28 mouse cellular contexts compared by ENCODE assay signal in the genomic region with DNA sequence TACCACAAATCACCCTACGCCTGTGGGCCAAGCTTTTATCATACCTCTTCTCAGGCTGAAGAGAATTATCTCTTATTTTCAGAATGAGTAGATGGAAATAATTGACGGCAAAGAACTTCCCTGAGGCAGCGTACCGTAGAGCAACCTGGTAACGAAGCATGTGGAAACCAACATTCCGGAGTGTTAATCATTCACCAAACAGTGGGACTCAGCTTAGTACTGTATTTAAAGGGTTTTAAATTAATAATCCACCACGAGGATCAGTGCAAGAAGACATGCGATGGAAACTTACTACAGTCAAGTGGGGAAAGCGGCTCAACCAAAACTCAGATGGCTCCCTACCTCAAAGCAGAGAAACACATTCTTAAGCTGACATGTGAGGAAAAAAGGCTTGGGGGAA. TPM values are rescaled to one million over a fixed set of nuclear protein-coding genes. Genes with fewer than 3 reads are reported as not detected.
A peak's percentile ranks its signal among the peaks of the same experiment; 100 is the strongest.
DNase-seq lines count a peak whose midpoint lies in the region; ATAC-seq and TF ChIP-seq lines count a peak whose summit lies in the region.
"Had no signal": no experiment of that assay in that cellular context is flagged by ENCODE, and none has a peak within 500 bp of the region (broad histone marks: within the 10 kb centered on the region; RNA-seq: fewer than 3 reads in every experiment).

No protein-coding gene starts in this region.

- no peak overlapping the region for H3K4me3 ChIP-seq in lung, embryonic 16.5 days (ENCODE audit: low read length)
- H3K4me3 ChIP-seq in kidney, postnatal 0 days (replicated peaks; ENCODE audit: low read depth, low read length): no peak overlapping the region
- no peak overlapping the region for H3K4me3 ChIP-seq in midbrain, embryonic 11.5 days (ENCODE audit: low read depth, low read length)
- H3K4me3 ChIP-seq: erythroblast, embryonic 14.5 days; heart, embryonic 10.5 days; heart, embryonic 15.5 days; left cerebral cortex, adult 2 months; limb, embryonic 13.5 days; liver, embryonic 13.5 days; megakaryocyte, embryonic 14.5 days; midbrain, embryonic 13.5 days; stomach, embryonic 15.5 days had no signal

- H3K4me1 ChIP-seq in lung, embryonic 16.5 days (replicated peaks; ENCODE audit: control insufficient read depth, insufficient read depth, low read length): no peaks in the 10 kb centered on the region
- H3K4me1 ChIP-seq in kidney, postnatal 0 days (replicated peaks; ENCODE audit: insufficient read depth, low read length): no peaks in the 10 kb centered on the region
- H3K4me1 ChIP-seq in midbrain, embryonic 11.5 days (ENCODE audit: control insufficient read depth, insufficient read depth, low read length): no peaks in the 10 kb centered on the region
- H3K4me1 ChIP-seq: heart, embryonic 10.5 days; heart, embryonic 15.5 days; liver, embryonic 13.5 days; megakaryocyte, embryonic 14.5 days; stomach, embryonic 15.5 days had no signal

- ATAC-seq in lung, embryonic 16.5 days (ENCODE audit: low read depth): peak; percentile 57
- peak; percentile 94 for ATAC-seq in kidney, postnatal 0 days (replicated peaks; ENCODE audit: low FRiP score, low read depth)
- no peak for ATAC-seq in midbrain, embryonic 11.5 days (ENCODE audit: low FRiP score)
- no peak for ATAC-seq in activated CD4-positive, CD25-positive, alpha-beta regulatory T cell, adult 4 months
- ATAC-seq: CD4-positive, CD25-positive, alpha-beta regulatory T cell, adult 4 months; forebrain, embryonic 16.5 days; hindbrain, embryonic 16.5 days; midbrain, embryonic 13.5 days had no signal

- no peak for DNase-seq in lung, postnatal 10 days
- DNase-seq in kidney, adult 8-10 months: peak; percentile 77 to 94
- peak; percentile 69 for DNase-seq in kidney, postnatal 0 days (ENCODE audit: low spot score)
- peak; percentile 28 to 59 for DNase-seq in kidney, postnatal 4 days
- DNase-seq in lung, postnatal 14 days: no peak
- no peak for DNase-seq in midbrain, embryonic 11.5 days (ENCODE audit: low spot score, missing footprints)
- DNase-seq: adrenal gland, adult 8-10 months; cerebellum, adult 2 months; cerebellum, postnatal 14 days; gastrocnemius, postnatal 14 days; liver, embryonic 13.5 days; lung, adult 18-20 months; lung, postnatal 4 days; retina, postnatal 1 day; right cerebral cortex, postnatal 14 days had no signal

- no peak overlapping the region for H3K27ac ChIP-seq in lung, embryonic 16.5 days (ENCODE audit: low read length)
- peak overlapping the region; percentile 82 for H3K27ac ChIP-seq in kidney, postnatal 0 days
- H3K27ac ChIP-seq in midbrain, embryonic 11.5 days (ENCODE audit: low read depth, low read length): no peak overlapping the region
- H3K27ac ChIP-seq: heart, embryonic 10.5 days; heart, embryonic 15.5 days; left cerebral cortex, adult 2 months; limb, embryonic 13.5 days; liver, embryonic 13.5 days; midbrain, embryonic 13.5 days; stomach, embryonic 15.5 days had no signal

- no peak overlapping the region for H3K9ac ChIP-seq in lung, embryonic 16.5 days (ENCODE audit: low read length)
- no peak overlapping the region for H3K9ac ChIP-seq in kidney, postnatal 0 days (ENCODE audit: low read depth, low read length)
- H3K9ac ChIP-seq in midbrain, embryonic 11.5 days (ENCODE audit: low read length): no peak overlapping the region
- H3K9ac ChIP-seq: heart, embryonic 15.5 days; limb, embryonic 13.5 days; liver, embryonic 13.5 days; midbrain, embryonic 13.5 days; stomach, embryonic 15.5 days had no signal

- WGBS in lung, embryonic 16.5 days: 60% methylated on average over 9 of the region's 9 CpGs
- WGBS in kidney, postnatal 0 days: 56% methylated on average over 9 of the region's 9 CpGs
- 87% methylated on average over 9 of the region's 9 CpGs for WGBS in midbrain, embryonic 11.5 days

- no peak overlapping the region for H3K4me2 ChIP-seq in lung, embryonic 16.5 days (ENCODE audit: low read depth, low read length)
- H3K4me2 ChIP-seq in kidney, postnatal 0 days (ENCODE audit: low read length): 0 out of 2 replicates have a peak overlapping the region, but pooled peaks have one; percentile 18
- H3K4me2 ChIP-seq in midbrain, embryonic 11.5 days: no peak overlapping the region
- H3K4me2 ChIP-seq: heart, embryonic 15.5 days; limb, embryonic 13.5 days; liver, embryonic 13.5 days; midbrain, embryonic 13.5 days; stomach, embryonic 15.5 days had no signal

- no peaks in the 10 kb centered on the region for H3K27me3 ChIP-seq in lung, embryonic 16.5 days (ENCODE audit: control insufficient read depth, insufficient read depth, low read depth, low read length)
- no peaks in the 10 kb centered on the region for H3K27me3 ChIP-seq in kidney, postnatal 0 days (ENCODE audit: insufficient read depth, low read length)
- H3K27me3 ChIP-seq in midbrain, embryonic 11.5 days (ENCODE audit: control insufficient read depth, insufficient read depth, low read length): no peaks in the 10 kb centered on the region
- H3K27me3 ChIP-seq: heart, embryonic 15.5 days; limb, embryonic 13.5 days; liver, embryonic 13.5 days; megakaryocyte, embryonic 14.5 days; midbrain, embryonic 13.5 days; stomach, embryonic 15.5 days had no signal

- no peaks in the 10 kb centered on the region for H3K36me3 ChIP-seq in lung, embryonic 16.5 days (ENCODE audit: control insufficient read depth, insufficient read depth, low read length)
- H3K36me3 ChIP-seq in kidney, postnatal 0 days (ENCODE audit: insufficient read depth, low read length): no peaks in the 10 kb centered on the region
- H3K36me3 ChIP-seq in midbrain, embryonic 11.5 days (ENCODE audit: control insufficient read depth, insufficient read depth, low read length): no peaks in the 10 kb centered on the region
- H3K36me3 ChIP-seq: heart, embryonic 10.5 days; heart, embryonic 15.5 days; limb, embryonic 13.5 days; liver, embryonic 13.5 days; midbrain, embryonic 13.5 days; stomach, embryonic 15.5 days had no signal

- no peak for TF ChIP-seq CTCF in kidney, postnatal 0 days (IDR thresholded peaks at IDR 0.05; ENCODE audit: low read depth)

- H3K9me3 ChIP-seq in lung, embryonic 16.5 days (ENCODE audit: control insufficient read depth, low read length): no peaks in the 10 kb centered on the region
- no peaks in the 10 kb centered on the region for H3K9me3 ChIP-seq in kidney, postnatal 0 days (replicated peaks; ENCODE audit: low read length)
- no peaks in the 10 kb centered on the region for H3K9me3 ChIP-seq in midbrain, embryonic 11.5 days (ENCODE audit: control insufficient read depth, low read length)
- H3K9me3 ChIP-seq: heart, embryonic 10.5 days; heart, embryonic 15.5 days; limb, embryonic 13.5 days; midbrain, embryonic 13.5 days; stomach, embryonic 15.5 days had no signal

RNA-seq across cellular contexts. Expression of gene Phyhipl, which starts 12.6 kb away (rescaled TPM):
- 1.5 and 2.8 TPM in 2 replicates for polyA plus RNA-seq in lung, embryonic 16.5 days (2015; fragmentation: Nextera tagmentation; extraction: Ambion mirVana)
- 35.0 and 35.3 TPM in 2 replicates for polyA plus RNA-seq in kidney, postnatal 0 days (2015; fragmentation: Nextera tagmentation; extraction: Ambion mirVana)
- polyA plus RNA-seq in midbrain, embryonic 11.5 days (2014; fragmentation: Nextera tagmentation; extraction: Ambion mirVana): 34.0 and 36.5 TPM in 2 replicates
- not detected for polyA plus RNA-seq in activated CD4-positive, CD25-positive, alpha-beta regulatory T cell, adult 4 months (2017; shearing (Covaris generic))
- polyA plus RNA-seq: CD4-positive, CD25-positive, alpha-beta regulatory T cell, adult 4 months; erythroblast, embryonic 14.5 days had no signal

Comparison
In these comparisons a context has a peak if more than half of its experiments do, and no peak if none do; other contexts are left out.
1. ATAC-seq: peak in lung, embryonic 16.5 days (single experiment) and kidney, postnatal 0 days (single experiment); none in midbrain, embryonic 11.5 days (single experiment) and activated CD4-positive, CD25-positive, alpha-beta regulatory T cell, adult 4 months (single experiment).
2. DNase-seq: peak in kidney, adult 8-10 months (2 of 2), kidney, postnatal 0 days (single experiment) and kidney, postnatal 4 days (2 of 2); none in lung, postnatal 10 days (single experiment), lung, postnatal 14 days (single experiment) and midbrain, embryonic 11.5 days (single experiment).